In the genomic region with DNA sequence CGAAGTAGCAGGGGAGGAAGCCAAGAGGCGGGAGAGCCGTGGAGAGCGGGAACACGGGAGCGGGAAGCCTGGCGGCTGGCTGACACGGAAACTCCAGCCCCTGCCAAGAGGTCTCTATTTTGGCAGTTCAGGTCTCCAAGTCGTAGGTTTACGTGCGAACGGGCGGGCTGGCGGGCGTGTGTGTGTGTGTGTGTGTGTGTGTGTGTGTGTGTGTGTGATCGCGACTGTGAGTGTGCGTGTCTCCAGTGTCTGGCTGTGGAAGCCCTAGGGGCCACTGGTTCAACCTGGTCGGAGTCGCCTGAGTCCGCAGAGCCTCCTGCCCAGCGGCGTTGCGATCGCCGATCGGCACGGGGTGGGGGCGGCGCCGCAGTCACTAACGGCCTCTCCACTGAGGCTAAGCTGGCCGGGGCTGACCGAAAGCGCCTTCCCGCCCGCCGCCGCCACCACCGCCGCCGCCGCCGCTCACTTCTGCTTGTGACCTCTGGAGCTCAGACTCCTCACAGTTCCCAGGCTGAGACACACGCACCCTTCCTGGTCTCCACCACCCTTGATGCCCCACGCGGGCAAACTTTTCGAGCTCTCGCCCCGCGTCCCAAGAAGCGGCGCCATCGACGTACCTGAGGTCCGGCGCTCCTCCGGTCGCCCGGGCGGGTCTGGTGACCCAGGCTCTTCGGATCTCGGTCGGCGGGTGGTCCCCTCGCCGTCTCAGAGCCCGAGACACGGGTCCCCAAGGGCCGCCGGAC, we compare ENCODE assay signal across 8 mouse cellular contexts. TPM values are rescaled to one million over a fixed set of nuclear protein-coding genes. Genes with fewer than 3 reads are reported as not detected.
A peak's percentile ranks its signal among the peaks of the same experiment; 100 is the strongest.
DNase-seq lines count a peak whose midpoint lies in the region; ATAC-seq and TF ChIP-seq lines count a peak whose summit lies in the region.

No protein-coding gene starts in this region.

- no peaks in the 10 kb centered on the region; the same call in 1 of the 2 replicates for H3K9me3 ChIP-seq in forebrain, embryonic 16.5 days (ENCODE audit: control insufficient read depth, low read length)
- H3K9me3 ChIP-seq in kidney, postnatal 0 days (replicated peaks; ENCODE audit: low read length) = no peaks in the 10 kb centered on the region

- peak; percentile 38 for DNase-seq in CD4-positive, CD25-positive, alpha-beta regulatory T cell, adult 2 months (ENCODE audit: low read depth, low spot score)
- DNase-seq in NIH3T3 (ENCODE audit: low read depth) = peak; percentile 44
- DNase-seq in kidney, postnatal 0 days (ENCODE audit: low spot score) = no peak
- DNase-seq in testis, postnatal 10 days (ENCODE audit: low spot score) = peak; percentile 57
- DNase-seq in cerebellum, postnatal 4 days (ENCODE audit: low spot score in 2 of 2) = no peak

- no peak for TF ChIP-seq CTCF in kidney, postnatal 0 days (IDR thresholded peaks at IDR 0.05; ENCODE audit: low read depth)

- 23% methylated on average over 44 of the region's 71 CpGs for WGBS in forebrain, embryonic 16.5 days
- WGBS in kidney, postnatal 0 days = 23% methylated on average over 66 of the region's 71 CpGs

- H3K4me1 ChIP-seq in forebrain, embryonic 16.5 days (replicated peaks; ENCODE audit: control insufficient read depth, insufficient read depth, low read length) = peaks cover 5% of the 10 kb centered on the region; the same call in 1 of the 2 replicates
- H3K4me1 ChIP-seq in kidney, postnatal 0 days (replicated peaks; ENCODE audit: insufficient read depth, low read length) = no peaks in the 10 kb centered on the region

- no peak overlapping the region for H3K27ac ChIP-seq in forebrain, embryonic 16.5 days (ENCODE audit: low read length)
- H3K27ac ChIP-seq in kidney, postnatal 0 days = peak overlapping the region; percentile 42

- no peak for ATAC-seq in CD4-positive, CD25-positive, alpha-beta regulatory T cell, adult 4 months
- 0 out of 2 replicates have a peak, but pooled peaks have one; percentile 11 for ATAC-seq in forebrain, embryonic 16.5 days
- 0 out of 2 replicates have a peak, but pooled peaks have one; percentile 9 for ATAC-seq in kidney, postnatal 0 days (replicated peaks; ENCODE audit: low FRiP score, low read depth)
- peak; percentile 20 for ATAC-seq in megakaryocyte, adult 5-6 weeks (ENCODE audit: poor library complexity, severe bottlenecking)

- peak overlapping the region; percentile 43 for H3K4me3 ChIP-seq in forebrain, embryonic 16.5 days (replicated peaks; ENCODE audit: low read length)
- peak overlapping the region; percentile 52 for H3K4me3 ChIP-seq in kidney, postnatal 0 days (replicated peaks; ENCODE audit: low read depth, low read length)

- peak overlapping the region; percentile 52 for H3K4me2 ChIP-seq in forebrain, embryonic 16.5 days (ENCODE audit: low read length)
- peak overlapping the region; percentile 57 for H3K4me2 ChIP-seq in kidney, postnatal 0 days (ENCODE audit: low read length)

- H3K27me3 ChIP-seq in forebrain, embryonic 16.5 days (replicated peaks; ENCODE audit: control insufficient read depth, insufficient read depth, low read length) = peaks cover 7% of the 10 kb centered on the region; the same call in 1 of the 2 replicates
- H3K27me3 ChIP-seq in kidney, postnatal 0 days (ENCODE audit: insufficient read depth, low read length) = no peaks in the 10 kb centered on the region

- no peak overlapping the region for H3K9ac ChIP-seq in forebrain, embryonic 16.5 days (replicated peaks; ENCODE audit: low read depth, low read length)
- H3K9ac ChIP-seq in kidney, postnatal 0 days (ENCODE audit: low read depth, low read length) = peak overlapping the region; percentile 65

- no peaks in the 10 kb centered on the region for H3K36me3 ChIP-seq in forebrain, embryonic 16.5 days (ENCODE audit: control insufficient read depth, insufficient read depth)
- no peaks in the 10 kb centered on the region for H3K36me3 ChIP-seq in kidney, postnatal 0 days (ENCODE audit: insufficient read depth, low read length)

RNA-seq across cellular contexts. Expression of gene Elf4, which starts 9.8 kb away (rescaled TPM):
- 10 to 100 TPM; 24.7 to 25.4 TPM for polyA plus RNA-seq in CD4-positive, CD25-positive, alpha-beta regulatory T cell, adult 4 months (2017; shearing (Covaris generic))
- polyA plus RNA-seq in forebrain, embryonic 16.5 days (2015; fragmentation: Nextera tagmentation; extraction: Ambion mirVana) = 0.32 and 0.57 TPM in 2 replicates
- 2.2 and 2.4 TPM in 2 replicates for polyA plus RNA-seq in kidney, postnatal 0 days (2015; fragmentation: Nextera tagmentation; extraction: Ambion mirVana)
- total RNA-seq in megakaryocyte, adult 5-6 weeks (2015) = 122 and 133 TPM in 2 replicates
- 40.3 and 45.8 TPM in 2 replicates for total RNA-seq in megakaryocyte, adult 5-6 weeks (2017)

Comparison
In these comparisons a context has a peak if more than half of its experiments do, and no peak if none do; other contexts are left out.
1. DNase-seq: peak in CD4-positive, CD25-positive, alpha-beta regulatory T cell, adult 2 months (single experiment), NIH3T3 (single experiment) and testis, postnatal 10 days (single experiment); none in kidney, postnatal 0 days (single experiment) and cerebellum, postnatal 4 days (0 of 2).